10 mouse cellular contexts compared by ENCODE assay signal in the genomic region with DNA sequence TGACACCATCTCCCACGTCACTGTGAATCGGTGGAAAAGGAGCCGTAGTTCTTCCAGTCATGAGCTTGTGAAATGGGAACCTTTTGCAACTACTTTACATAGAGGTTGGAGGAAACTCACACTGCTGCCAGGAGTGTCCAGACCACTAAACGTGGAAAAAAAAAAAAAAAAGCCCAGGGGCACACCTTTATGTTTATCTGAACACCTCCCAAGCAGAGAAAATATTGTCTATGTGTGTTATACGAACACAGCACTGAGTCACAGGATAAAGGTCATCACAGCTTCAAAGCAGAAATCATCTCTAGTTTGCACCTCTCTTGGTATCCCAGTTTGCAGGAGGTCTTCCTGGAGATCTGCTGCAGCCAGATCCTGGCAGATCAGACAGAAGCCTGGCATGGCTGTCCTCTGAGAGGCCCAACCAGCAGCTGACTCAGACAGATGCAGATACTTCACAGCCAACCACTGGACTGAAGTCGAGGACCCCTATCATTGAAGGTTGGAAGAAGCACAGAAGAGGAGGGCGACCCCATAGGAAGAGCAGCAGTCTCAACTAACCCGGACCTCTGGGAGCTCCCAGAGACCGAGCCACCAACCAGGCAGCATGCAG. TPM values are rescaled to one million over a fixed set of nuclear protein-coding genes. Genes with fewer than 3 reads are reported as not detected.
A peak's percentile ranks its signal among the peaks of the same experiment; 100 is the strongest.
DNase-seq lines count a peak whose midpoint lies in the region; ATAC-seq lines count a peak whose summit lies in the region.
"Had no signal": no experiment of that assay in that cellular context is flagged by ENCODE, and none has a peak within 500 bp of the region (broad histone marks: within the 10 kb centered on the region; RNA-seq: fewer than 3 reads in every experiment).

No protein-coding gene starts in this region.

- H3K4me1 ChIP-seq in heart, embryonic 13.5 days: peaks cover 22% of the 10 kb centered on the region
- peaks cover 21% of the 10 kb centered on the region for H3K4me1 ChIP-seq in hindbrain, embryonic 13.5 days (replicated peaks)
- peaks cover 17% of the 10 kb centered on the region for H3K4me1 ChIP-seq in midbrain, embryonic 13.5 days (replicated peaks)

- ATAC-seq in heart, embryonic 13.5 days (ENCODE audit: extremely low read depth, insufficient number of reproducible peaks, low FRiP score, low TSS enrichment): no peak
- no peak for ATAC-seq in hindbrain, embryonic 13.5 days (ENCODE audit: low FRiP score)
- ATAC-seq in midbrain, embryonic 13.5 days: no peak
- ATAC-seq: activated CD4-positive, CD25-positive, alpha-beta regulatory T cell, adult 4 months had no signal

- H3K4me3 ChIP-seq in heart, embryonic 13.5 days: peak overlapping the region; percentile 60
- H3K4me3 ChIP-seq in hindbrain, embryonic 13.5 days: peak overlapping the region; percentile 55
- H3K4me3 ChIP-seq in midbrain, embryonic 13.5 days (replicated peaks): peak overlapping the region; percentile 60
- H3K4me3 ChIP-seq: myocyte had no signal

- H3K27me3 ChIP-seq in heart, embryonic 13.5 days (replicated peaks): peaks cover 12% of the 10 kb centered on the region
- H3K27me3 ChIP-seq in hindbrain, embryonic 13.5 days: peaks cover 14% of the 10 kb centered on the region
- H3K27me3 ChIP-seq in midbrain, embryonic 13.5 days: peaks cover 18% of the 10 kb centered on the region; the same call in 1 of the 2 replicates

- H3K27ac ChIP-seq in heart, embryonic 13.5 days (replicated peaks): 0 out of 2 replicates have a peak overlapping the region, but pooled peaks have one; percentile 15
- H3K27ac ChIP-seq in hindbrain, embryonic 13.5 days: no peak overlapping the region
- no peak overlapping the region for H3K27ac ChIP-seq in midbrain, embryonic 13.5 days

- H3K4me2 ChIP-seq in heart, embryonic 13.5 days: peak overlapping the region; percentile 92
- peak overlapping the region; percentile 96 for H3K4me2 ChIP-seq in hindbrain, embryonic 13.5 days
- H3K4me2 ChIP-seq in midbrain, embryonic 13.5 days (replicated peaks): peak overlapping the region; percentile 97

- DNase-seq in heart, adult 9 months (ENCODE audit: low spot score in 2 of 2): no peak
- DNase-seq in cerebellum, postnatal 10 days: peak; percentile 21 to 35
- no peak for DNase-seq in retina, embryonic 14.5 days (ENCODE audit: low spot score)
- no peak for DNase-seq in spleen, adult 12 weeks (ENCODE audit: low spot score)
- DNase-seq in layer of hippocampus, adult 9-11 months: no peak

- no peaks in the 10 kb centered on the region for H3K9me3 ChIP-seq in heart, embryonic 13.5 days
- H3K9me3 ChIP-seq in hindbrain, embryonic 13.5 days: no peaks in the 10 kb centered on the region
- no peaks in the 10 kb centered on the region for H3K9me3 ChIP-seq in midbrain, embryonic 13.5 days

- H3K36me3 ChIP-seq in heart, embryonic 13.5 days: no peaks in the 10 kb centered on the region
- H3K36me3 ChIP-seq in hindbrain, embryonic 13.5 days: no peaks in the 10 kb centered on the region
- H3K36me3 ChIP-seq in midbrain, embryonic 13.5 days: no peaks in the 10 kb centered on the region

- 44% methylated on average over 9 of the region's 9 CpGs for WGBS in heart, embryonic 13.5 days
- 65% methylated on average over 9 of the region's 9 CpGs for WGBS in hindbrain, embryonic 13.5 days
- WGBS in midbrain, embryonic 13.5 days: 67% methylated on average over 9 of the region's 9 CpGs

- peak overlapping the region; percentile 74 for H3K9ac ChIP-seq in heart, embryonic 13.5 days
- H3K9ac ChIP-seq in hindbrain, embryonic 13.5 days: peak overlapping the region; percentile 71; the same call in 1 of the 2 replicates
- peak overlapping the region; percentile 61; the same call in 1 of the 2 replicates for H3K9ac ChIP-seq in midbrain, embryonic 13.5 days (replicated peaks)

RNA-seq across cellular contexts. Expression of gene Sptssb, which starts 2.2 kb away (rescaled TPM):
- 0.24 and 1.0 TPM in 2 replicates for polyA plus RNA-seq in heart, embryonic 13.5 days (2015; fragmentation: Nextera tagmentation; extraction: Ambion mirVana)
- polyA plus RNA-seq in hindbrain, embryonic 13.5 days (2015; fragmentation: Nextera tagmentation; extraction: Ambion mirVana): 0.36 and 0.65 TPM in 2 replicates
- polyA plus RNA-seq in midbrain, embryonic 13.5 days (2015; fragmentation: Nextera tagmentation; extraction: Ambion mirVana): 0.19 and 0.26 TPM in 2 replicates
- polyA plus RNA-seq: activated CD4-positive, CD25-positive, alpha-beta regulatory T cell, adult 4 months; myocyte had no signal

Comparison
In these comparisons a context has a peak if more than half of its experiments do, and no peak if none do; other contexts are left out.
1. DNase-seq: peak in cerebellum, postnatal 10 days (2 of 2); none in heart, adult 9 months (0 of 2), retina, embryonic 14.5 days (single experiment), spleen, adult 12 weeks (single experiment) and layer of hippocampus, adult 9-11 months (single experiment).
2. Peak in every context shown above with its lines, with median percentiles within 50 percentile points of each other: H3K4me2 ChIP-seq, H3K4me3 ChIP-seq and H3K9ac ChIP-seq.